Mouse (Mus musculus): ENCODE results near the gene Hs6st3.

DNA sequence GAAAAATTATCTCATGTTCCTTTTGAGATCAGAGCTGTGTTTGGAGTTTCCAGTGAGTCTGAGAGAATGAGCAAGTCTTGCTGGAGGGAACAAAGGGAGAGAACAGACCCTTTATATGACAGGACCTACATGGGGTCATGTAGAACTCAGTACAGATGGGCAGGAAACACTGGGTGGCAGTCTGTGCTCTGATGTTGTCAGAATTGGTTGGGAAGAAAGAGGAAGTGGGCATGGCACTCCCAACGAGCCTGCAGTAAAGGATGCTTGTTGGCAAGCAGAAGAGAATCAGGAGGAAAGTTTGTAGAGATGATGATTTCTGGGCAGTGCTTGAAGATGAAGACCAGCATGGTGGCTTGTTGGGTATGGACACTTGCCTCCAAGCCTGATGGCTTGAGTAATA, 151.5 kb downstream of the Hs6st3 start:
- no peak for TF ChIP-seq CTCF (IDR thresholded peaks at IDR 0.05; ENCODE audit: low read depth)
- no peak for TF ChIP-seq EP300 (IDR thresholded peaks at IDR 0.05; ENCODE audit: low read depth)
